Mouse (Mus musculus) MEL (cell line): ENCODE results near the gene Ankrd36. TPM values are rescaled to one million over a fixed set of nuclear protein-coding genes. Genes with fewer than 3 reads are reported as not detected.

Source experiments
- DNase-seq: peaks from one replicate; pipeline ENCODE4 v3.0.0; 2011; ENCODE audit warnings: low read depth, low spot score
- H3K27ac ChIP-seq: 2 replicates; pipeline ENCODE4 v1.5.1; 2012; ENCODE audit warnings: low read depth, mild to moderate bottlenecking, control low read depth, low read length, moderate library complexity; ENCODE audit not compliant: control insufficient read depth
- H3K27me3 ChIP-seq, 2 experiments: fragments of 150-350 bp in 1 of 2; sonication (generic) in 1 of 2; 2 replicates each; pipeline ENCODE4 v1.6.1; 2012; ENCODE audit warnings: low read length in 2 of 2, mild to moderate bottlenecking in 2 of 2, improper control_type of control experiment in 1 of 2, moderate library complexity in 1 of 2; ENCODE audit not compliant: insufficient read depth in 2 of 2, control insufficient read depth in 1 of 2
- H3K36me3 ChIP-seq, 2 experiments: 2 replicates each; pipeline ENCODE4 v1.6.1; 2012 to 2014; ENCODE audit warnings: low read length in 2 of 2, improper control_type of control experiment in 1 of 2, inconsistent platforms in 1 of 2, mild to moderate bottlenecking in 1 of 2; ENCODE audit not compliant: insufficient read depth in 2 of 2, control insufficient read depth in 1 of 2
- H3K4me1 ChIP-seq, 2 experiments: fragments of 150-350 bp in 1 of 2; sonication (generic) in 1 of 2; 2 replicates each; pipeline ENCODE4 v1.6.1; 2012; ENCODE audit warnings: low read length in 2 of 2, improper control_type of control experiment in 1 of 2, mild to moderate bottlenecking in 1 of 2; ENCODE audit not compliant: insufficient read depth in 2 of 2, control insufficient read depth in 1 of 2
- H3K4me3 ChIP-seq, 2 experiments: fragments of 150-350 bp in 1 of 2; sonication (generic) in 1 of 2; 2 replicates each; pipeline ENCODE4 v1.5.1; 2012; ENCODE audit warnings: low read depth in 2 of 2, low read length in 2 of 2, mild to moderate bottlenecking in 2 of 2, moderate library complexity in 2 of 2, control low read depth in 1 of 2, improper control_type of control experiment in 1 of 2; ENCODE audit not compliant: control insufficient read depth in 1 of 2, insufficient read depth in 1 of 2
- H3K79me2 ChIP-seq: 2 replicates; pipeline ENCODE4 v1.6.1; 2012; ENCODE audit warnings: mild to moderate bottlenecking, low read length, moderate library complexity; ENCODE audit not compliant: control insufficient read depth, poor library complexity, insufficient read depth
- H3K9ac ChIP-seq: 2 replicates; pipeline ENCODE4 v1.6.1; 2012; ENCODE audit warnings: low read depth, mild to moderate bottlenecking, control low read depth, low read length, moderate library complexity; ENCODE audit not compliant: control insufficient read depth, poor library complexity, severe bottlenecking
- H3K9me3 ChIP-seq: fragments of 150-350 bp; sonication (generic); replicated peaks from 2 replicates; pipeline ENCODE4 v1.6.1; 2012; ENCODE audit warnings: mild to moderate bottlenecking, low read length, improper control_type of control experiment, moderate library complexity; ENCODE audit not compliant: insufficient read depth
- BHLHE40 ChIP-seq: IDR thresholded peaks from 2 replicates; pipeline ENCODE4 v1.6.1; 2012; ENCODE audit warnings: low read depth, mild to moderate bottlenecking, inconsistent platforms, low read length, improper control_type of control experiment, borderline replicate concordance
- CTCF ChIP-seq, 3 experiments: IDR thresholded peaks in 2 of 3; conservative IDR thresholded peaks in 1 of 3; 2 replicates each; pipeline ENCODE4 v1.5.1; 2011 to 2012; ENCODE audit warnings: low read length in 3 of 3, low read depth in 2 of 3, mild to moderate bottlenecking in 2 of 3, improper control_type of control experiment in 1 of 3, inconsistent platforms in 1 of 3, mixed read lengths in 1 of 3, moderate library complexity in 1 of 3; ENCODE audit not compliant: control insufficient read depth in 1 of 3, insufficient read depth in 1 of 3, poor library complexity in 1 of 3, severe bottlenecking in 1 of 3
- EP300 ChIP-seq, 2 experiments: IDR thresholded peaks; 2 replicates each; pipeline ENCODE4 v1.6.1; 2011; ENCODE audit warnings: improper control_type of control experiment in 2 of 2, low read length in 2 of 2, low read depth in 1 of 2, mild to moderate bottlenecking in 1 of 2
- GABPA ChIP-seq: IDR thresholded peaks from 2 replicates; pipeline ENCODE4 v1.6.1; 2012; ENCODE audit warnings: low read depth, mild to moderate bottlenecking, inconsistent platforms, low read length, improper control_type of control experiment, moderate library complexity
- GATA1 ChIP-seq: IDR thresholded peaks from 2 replicates; pipeline ENCODE4 v1.6.1; 2011; ENCODE audit warnings: low read depth, low read length, improper control_type of control experiment
- JUND ChIP-seq: IDR thresholded peaks from 2 replicates; pipeline ENCODE4 v1.6.1; 2011; ENCODE audit warnings: low read depth, mild to moderate bottlenecking, improper control_type of control experiment, low read length
- MAFK ChIP-seq: IDR thresholded peaks from 2 replicates; pipeline ENCODE4 v1.6.1; 2011; ENCODE audit warnings: low read depth, mild to moderate bottlenecking, low read length, improper control_type of control experiment, borderline replicate concordance
- MAX ChIP-seq: IDR thresholded peaks from 2 replicates; pipeline ENCODE4 v1.6.1; 2011; ENCODE audit warnings: low read length, improper control_type of control experiment
- MEF2A ChIP-seq: IDR thresholded peaks from 2 replicates; pipeline ENCODE4 v1.6.1; 2014; ENCODE audit warnings: low read depth, mild to moderate bottlenecking, inconsistent platforms, low read length, improper control_type of control experiment; ENCODE audit not compliant: poor library complexity, insufficient replicate concordance, severe bottlenecking; ENCODE audit errors: extremely low read depth
- MXI1 ChIP-seq: IDR thresholded peaks from 2 replicates; pipeline ENCODE4 v1.6.1; 2011; ENCODE audit warnings: mild to moderate bottlenecking, low read depth, low read length, improper control_type of control experiment
- MYC ChIP-seq: IDR thresholded peaks from 2 replicates; pipeline ENCODE4 v1.6.1; 2011; ENCODE audit warnings: low read depth, mild to moderate bottlenecking, low read length, improper control_type of control experiment, moderate library complexity
- NELFE ChIP-seq: IDR thresholded peaks from 2 replicates; pipeline ENCODE4 v1.6.1; 2011; ENCODE audit warnings: low read depth, low read length, improper control_type of control experiment
- POLR2AphosphoS2 ChIP-seq: IDR thresholded peaks from 2 replicates; pipeline ENCODE4 v1.6.1; 2011; ENCODE audit warnings: low read length, improper control_type of control experiment
- POLR2AphosphoS5 ChIP-seq: IDR thresholded peaks from 2 replicates; pipeline ENCODE4 v1.6.1; 2012; ENCODE audit warnings: low read depth, borderline replicate concordance, mild to moderate bottlenecking, inconsistent platforms, low read length, moderate library complexity, mixed read lengths
- RCOR1 ChIP-seq: IDR thresholded peaks from 2 replicates; pipeline ENCODE4 v1.6.1; 2012; ENCODE audit warnings: low read depth, mild to moderate bottlenecking, inconsistent platforms, low read length, improper control_type of control experiment
- SIN3A ChIP-seq: IDR thresholded peaks from 2 replicates; pipeline ENCODE4 v1.6.1; 2012; ENCODE audit warnings: low read length, improper control_type of control experiment, inconsistent platforms
- TAL1 ChIP-seq: IDR thresholded peaks from 2 replicates; pipeline ENCODE4 v1.6.1; 2012; ENCODE audit warnings: mild to moderate bottlenecking, inconsistent platforms, low read length, moderate library complexity, mixed read lengths
- TBP ChIP-seq: IDR thresholded peaks from 2 replicates; pipeline ENCODE4 v1.8.0; 2011; ENCODE audit warnings: low read depth, low read length, improper control_type of control experiment
- TCF12 ChIP-seq: IDR thresholded peaks from 2 replicates; pipeline ENCODE4 v1.6.1; 2014; ENCODE audit warnings: low read depth, mild to moderate bottlenecking, inconsistent platforms, low read length, improper control_type of control experiment, moderate library complexity
- UBTF ChIP-seq: IDR thresholded peaks from 2 replicates; pipeline ENCODE4 v1.6.1; 2012; ENCODE audit warnings: low read depth, mild to moderate bottlenecking, inconsistent platforms, low read length, improper control_type of control experiment, moderate library complexity, borderline replicate concordance; ENCODE audit not compliant: insufficient read depth
- USF1 ChIP-seq: IDR thresholded peaks from 2 replicates; pipeline ENCODE4 v1.6.1; 2014; ENCODE audit warnings: low read depth, mild to moderate bottlenecking, inconsistent platforms, low read length, improper control_type of control experiment, moderate library complexity
- USF2 ChIP-seq, 2 experiments: IDR thresholded peaks; 2 replicates each; pipeline ENCODE4 v1.6.1; 2011 to 2012; ENCODE audit warnings: improper control_type of control experiment in 2 of 2, low read length in 2 of 2, borderline replicate concordance in 1 of 2, inconsistent platforms in 1 of 2, low read depth in 1 of 2, mild to moderate bottlenecking in 1 of 2; ENCODE audit not compliant: insufficient read depth in 1 of 2
- ZC3H11A ChIP-seq: IDR thresholded peaks from 2 replicates; pipeline ENCODE4 v1.6.1; 2012; ENCODE audit warnings: low read depth, mild to moderate bottlenecking, inconsistent platforms, low read length, improper control_type of control experiment
- ZMIZ1 ChIP-seq: IDR thresholded peaks from 2 replicates; pipeline ENCODE4 v1.6.1; 2012; ENCODE audit warnings: low read depth, mild to moderate bottlenecking, inconsistent platforms, low read length, improper control_type of control experiment, moderate library complexity
- polyA plus RNA-seq, 2 experiments: library from polyadenylated mRNA; stranded (reverse) in 1 of 2; unstranded in 1 of 2; fragments of >175 nt in 1 of 2; fragments of >200 nt in 1 of 2; gene quantifications; 2 replicates each; pipeline versions ENCODE4 v1.2.1 to v1.2.4; 2012; ENCODE audit warnings: low replicate concordance in 2 of 2, low read depth in 1 of 2; ENCODE audit not compliant: insufficient read length in 2 of 2, insufficient read depth in 1 of 2, missing spikeins in 1 of 2
- total RNA-seq: library from RNA; depleted of rRNA; stranded (reverse); fragments of 300-350 nt; gene quantifications from 2 replicates; pipeline ENCODE4 v1.2.3, GENCODE M21; 2012

The Ankrd36 gene
- total and polyA plus RNA-seq, 3 experiments = 3.2 to 3.4 TPM; not detected in 1

DNA sequence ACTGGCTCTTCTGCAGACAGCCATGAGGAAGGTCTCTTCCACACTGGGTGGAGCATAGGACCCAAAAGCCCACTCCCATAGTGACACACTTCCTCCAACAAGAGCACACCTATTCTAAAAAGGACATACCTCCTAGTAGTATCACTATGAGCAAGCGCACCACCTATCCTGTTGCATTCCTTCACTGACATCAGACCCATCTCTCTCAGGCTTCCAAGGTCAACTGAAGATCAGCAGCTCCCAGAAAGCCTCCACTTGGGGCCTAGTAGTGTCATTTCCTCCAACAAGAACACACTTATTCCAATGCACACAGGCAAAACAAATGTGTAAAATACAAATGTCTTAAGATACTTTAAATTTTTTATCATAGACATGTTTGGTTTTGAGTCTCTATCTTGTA is 132.3 kb downstream of the Ankrd36 start:
- peaks cover 18 to 36% of the 10 kb centered on the region in 2 experiments for H3K4me1 ChIP-seq
- H3K27me3 ChIP-seq = no peaks in the 10 kb centered on the region; a peak in 1 of 4 replicates
- no peak overlapping the region for H3K4me3 ChIP-seq
- H3K79me2 ChIP-seq = peaks cover 14% of the 10 kb centered on the region
- no peaks in the 10 kb centered on the region for H3K9me3 ChIP-seq
- H3K27ac ChIP-seq = peak overlapping the region; percentile 63
- H3K36me3 ChIP-seq = peaks cover 0 to 37% of the 10 kb centered on the region in 2 experiments; a peak in 2 of 4 replicates
- TF ChIP-seq POLR2AphosphoS2 (0 out of 2 replicates have a peak, but pooled peaks have one; percentile 6), NELFE (no peak), MYC (0 out of 2 replicates have a peak, but pooled peaks have one; percentile 8)
- H3K9ac ChIP-seq = no peak overlapping the region
- no peak for DNase-seq

DNA sequence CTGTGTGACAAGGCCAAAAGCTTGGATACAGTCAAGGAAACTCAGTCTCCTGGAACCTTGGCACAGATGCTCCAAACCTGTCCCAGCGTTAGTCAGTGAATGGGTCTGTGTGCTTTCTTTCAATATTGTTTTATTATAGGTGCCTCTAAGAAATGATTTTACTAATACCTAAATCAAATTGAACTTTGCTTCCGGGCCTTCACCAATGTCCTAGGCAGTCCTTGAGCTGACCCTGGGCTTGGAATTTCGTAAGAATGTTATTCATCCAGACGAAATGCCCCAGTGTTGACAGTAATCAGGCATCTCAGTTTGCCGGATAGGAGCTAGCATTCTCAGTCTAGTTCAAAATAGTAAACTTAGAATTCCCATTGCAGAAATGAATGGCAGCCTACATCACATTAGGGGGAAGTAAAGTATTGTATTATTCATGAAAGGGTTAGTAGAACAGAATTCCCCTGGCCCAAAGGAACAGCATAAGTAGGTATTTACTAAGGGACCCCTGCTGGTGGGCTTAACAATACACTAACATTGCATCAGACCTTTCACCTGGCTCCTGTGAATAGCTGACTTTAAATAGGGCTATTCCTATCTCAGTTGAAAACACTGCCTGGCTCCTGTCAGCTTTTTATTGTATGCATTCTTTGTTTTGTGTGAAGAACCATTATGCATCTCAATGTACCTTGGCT is 132.9 kb downstream of the Ankrd36 start:
- DNase-seq = no peak
- TF ChIP-seq MAFK = no peak
- TF ChIP-seq, all 39 proteins: peak for 0
- H3K79me2 ChIP-seq = peaks cover 20% of the 10 kb centered on the region
- H3K36me3 ChIP-seq = peaks cover 0 to 37% of the 10 kb centered on the region in 2 experiments; a peak in 2 of 4 replicates
- H3K9ac ChIP-seq = no peak overlapping the region
- H3K27ac ChIP-seq = peak overlapping the region; percentile 63; the same call in 1 of the 2 replicates
- no peaks in the 10 kb centered on the region; a peak in 1 of 4 replicates for H3K27me3 ChIP-seq
- no peaks in the 10 kb centered on the region for H3K9me3 ChIP-seq
- H3K4me3 ChIP-seq = no peak overlapping the region
- peaks cover 18 to 36% of the 10 kb centered on the region in 2 experiments for H3K4me1 ChIP-seq

DNA sequence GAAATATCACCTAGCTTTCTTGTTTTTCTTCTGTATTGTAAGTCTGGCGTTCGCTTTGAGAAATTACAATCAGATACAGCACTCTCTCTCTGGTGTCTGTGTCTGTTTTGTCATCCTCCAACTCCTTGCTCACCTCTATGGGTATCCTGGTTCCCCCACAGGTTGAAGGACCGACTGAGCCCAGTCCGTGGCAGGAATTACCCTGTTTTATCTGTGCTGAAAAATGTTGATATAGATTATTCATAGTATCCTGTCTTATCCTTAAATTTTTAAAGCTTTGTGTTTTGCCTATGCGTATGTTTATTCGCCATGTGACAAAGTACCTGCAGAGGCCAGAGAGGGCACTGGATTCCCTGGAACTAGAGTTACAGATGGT is 133.5 kb downstream of the Ankrd36 start:
- H3K27ac ChIP-seq = no peak overlapping the region
- no peak overlapping the region for H3K4me3 ChIP-seq
- H3K79me2 ChIP-seq = peaks cover 20% of the 10 kb centered on the region
- H3K4me1 ChIP-seq = peaks cover 18 to 36% of the 10 kb centered on the region in 2 experiments
- no peaks in the 10 kb centered on the region for H3K27me3 ChIP-seq
- DNase-seq = no peak
- no peaks in the 10 kb centered on the region for H3K9me3 ChIP-seq
- peaks cover 0 to 37% of the 10 kb centered on the region in 2 experiments; a peak in 2 of 4 replicates for H3K36me3 ChIP-seq
- no peak overlapping the region for H3K9ac ChIP-seq
- no peak for TF ChIP-seq JUND
- TF ChIP-seq TBP = no peak
- no peak for TF ChIP-seq BHLHE40
- no peak for TF ChIP-seq EP300 (IDR thresholded peaks at IDR 0.05; ENCODE audit: low read depth in 1 of 2, low read length in 2 of 2)
- 0 out of 2 replicates have a peak, but pooled peaks have one; percentile 28 for TF ChIP-seq MXI1
- no peak; a peak in 1 of 6 replicates for TF ChIP-seq CTCF (IDR thresholded peaks at IDR 0.05 in 2 of 3, conservative IDR thresholded peaks at IDR 0.05 in 1 of 3; ENCODE audit: control insufficient read depth in 1 of 3, insufficient read depth in 1 of 3, low read depth in 2 of 3, low read length in 3 of 3, poor library complexity in 1 of 3, severe bottlenecking in 1 of 3)
- no peak for TF ChIP-seq POLR2AphosphoS5
- 0 out of 2 replicates have a peak, but pooled peaks have one; percentile 8 for TF ChIP-seq RCOR1
- TF ChIP-seq UBTF = no peak
- no peak for TF ChIP-seq TCF12
- TF ChIP-seq TAL1 = no peak
- TF ChIP-seq MAX = 0 out of 2 replicates have a peak, but pooled peaks have one; percentile 15
- no peak for TF ChIP-seq ZC3H11A
- TF ChIP-seq ZMIZ1 = no peak
- TF ChIP-seq GATA1 = no peak
- TF ChIP-seq GABPA = no peak
- no peak; the same call in 1 of the 2 replicates for TF ChIP-seq SIN3A
- TF ChIP-seq MEF2A = no peak
- TF ChIP-seq USF2 (IDR thresholded peaks at IDR 0.05; ENCODE audit: borderline replicate concordance in 1 of 2, insufficient read depth in 1 of 2, low read depth in 1 of 2, low read length in 2 of 2) = no peak
- TF ChIP-seq USF1 = no peak
